Mouse (Mus musculus): ENCODE data around the gene Magi2. TPM values are rescaled to one million over a fixed set of nuclear protein-coding genes. Genes with fewer than 3 reads are reported as not detected.

Gene Magi2
- total RNA-seq, 2 experiments from 2014 or later, result 139 to 145 TPM

DNA sequence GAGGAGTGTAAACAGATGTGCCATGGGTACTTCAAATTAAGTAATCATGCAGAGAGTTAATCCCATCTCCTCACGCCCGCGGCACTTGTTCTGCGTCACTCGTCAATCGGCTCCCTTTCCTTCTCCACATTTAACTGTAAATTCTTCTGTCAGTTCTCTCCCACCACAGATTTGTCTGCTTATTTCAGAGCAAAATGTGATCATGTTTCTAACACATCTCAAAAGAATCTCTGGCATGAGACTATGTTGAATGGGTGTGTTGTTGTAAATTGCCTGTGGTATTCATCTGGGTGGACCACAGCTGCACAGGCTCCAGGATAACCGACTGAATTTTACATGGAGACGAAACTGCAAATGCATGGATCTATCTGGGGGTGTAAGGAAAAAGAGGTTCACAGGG is 1408.0 kb downstream of the Magi2 start:
- Histone ChIP-seq H3K4me3 (no peak overlapping the region), H3K27ac (peak overlapping the region; percentile 58)
- peak in 1 of 2 experiments; percentile 11 for DNase-seq (ENCODE audit: extremely low spot score in 1 of 2, low spot score in 2 of 2)
- intact Hi-C loops (cut with DNase I), result no loop called here
- TF ChIP-seq CTCF (IDR thresholded peaks at IDR 0.05), result no peak

DNA sequence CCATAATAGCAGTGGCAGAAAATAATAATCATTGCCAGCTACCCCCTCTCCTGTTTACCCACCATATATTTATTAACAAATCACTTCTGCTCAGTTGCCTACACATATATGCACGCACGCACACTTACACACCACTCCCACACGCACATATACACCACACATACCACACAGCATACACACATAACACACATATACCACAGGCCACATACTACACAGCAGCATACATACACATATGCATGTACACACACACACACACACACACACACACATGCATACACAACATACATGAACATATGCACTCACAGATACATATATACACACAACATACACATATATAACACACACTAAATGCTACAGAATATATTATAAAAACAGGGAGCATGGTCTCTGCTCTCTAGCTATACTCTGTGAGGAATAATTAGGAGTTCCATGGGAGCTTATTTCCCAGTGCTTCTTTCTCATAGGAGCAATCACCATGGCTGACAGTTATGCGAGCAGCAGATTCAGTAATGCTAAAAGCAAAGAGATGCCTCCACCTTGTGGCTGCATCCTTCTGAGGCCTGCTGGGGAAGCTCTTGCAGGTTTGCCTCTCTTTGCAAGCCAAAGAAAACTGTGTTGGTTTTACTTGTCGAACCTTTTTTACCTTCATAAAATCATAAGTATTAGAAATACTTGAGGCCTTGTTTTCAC is 1410.6 kb downstream of the Magi2 start:
- Histone ChIP-seq H3K4me3 (no peak overlapping the region), H3K27ac (no peak overlapping the region)
- intact Hi-C loops (cut with DNase I), result no loop called here
- peak; percentile 62 for TF ChIP-seq CTCF (IDR thresholded peaks at IDR 0.05)
- no peak for DNase-seq (ENCODE audit: extremely low spot score in 1 of 2, low spot score in 2 of 2)

DNA sequence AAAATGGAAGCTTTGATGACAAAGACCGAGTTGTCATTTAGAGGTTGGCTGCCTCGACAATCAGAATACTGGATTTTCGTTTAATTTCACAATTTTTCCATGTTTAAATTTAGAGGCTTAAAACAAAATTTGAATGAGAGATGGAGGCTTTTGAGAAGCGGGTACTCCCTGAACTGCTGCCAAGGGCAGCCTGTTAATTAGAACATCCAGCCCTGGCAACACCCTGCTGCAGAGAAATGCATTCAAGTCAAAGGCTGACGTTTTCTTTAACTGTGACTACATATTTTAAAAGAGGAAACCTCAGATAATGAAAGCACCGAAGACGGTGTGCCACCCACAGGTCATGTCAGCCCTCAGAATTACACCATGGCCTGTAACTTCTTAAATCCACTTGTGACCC is 1415.4 kb downstream of the Magi2 start:
- no peak for TF ChIP-seq CTCF (IDR thresholded peaks at IDR 0.05)
- no peak for DNase-seq (ENCODE audit: extremely low spot score in 1 of 2, low spot score in 2 of 2)
- intact Hi-C loops (cut with DNase I), result no loop called here
- Histone ChIP-seq H3K4me3 (no peak overlapping the region), H3K27ac (peak overlapping the region; percentile 77; the same call in 1 of the 2 replicates)

DNA sequence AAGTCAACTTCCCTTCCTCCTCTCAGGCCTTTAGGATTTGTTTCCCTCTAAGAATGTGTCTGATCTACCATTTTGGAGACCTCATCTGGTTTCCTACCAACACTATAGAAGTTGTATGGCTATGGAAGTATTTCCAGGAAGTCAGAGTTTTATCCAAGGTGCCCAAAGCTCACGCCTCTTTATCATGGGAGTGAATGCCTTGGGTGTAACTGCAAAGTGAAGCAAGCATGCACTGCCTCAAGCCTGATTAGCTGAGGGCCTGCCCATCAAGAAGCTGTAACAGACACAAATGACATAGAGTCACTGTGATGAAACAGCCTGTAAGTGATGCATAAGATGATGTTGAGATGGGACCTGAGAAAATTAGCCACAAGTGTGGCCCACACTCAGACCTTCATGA is 1416.9 kb downstream of the Magi2 start:
- TF ChIP-seq CTCF (IDR thresholded peaks at IDR 0.05), result no peak
- no peak for DNase-seq (ENCODE audit: extremely low spot score in 1 of 2, low spot score in 2 of 2)
- intact Hi-C loops (cut with DNase I), result no loop called here
- Histone ChIP-seq H3K4me3 (no peak overlapping the region), H3K27ac (no peak overlapping the region)

DNA sequence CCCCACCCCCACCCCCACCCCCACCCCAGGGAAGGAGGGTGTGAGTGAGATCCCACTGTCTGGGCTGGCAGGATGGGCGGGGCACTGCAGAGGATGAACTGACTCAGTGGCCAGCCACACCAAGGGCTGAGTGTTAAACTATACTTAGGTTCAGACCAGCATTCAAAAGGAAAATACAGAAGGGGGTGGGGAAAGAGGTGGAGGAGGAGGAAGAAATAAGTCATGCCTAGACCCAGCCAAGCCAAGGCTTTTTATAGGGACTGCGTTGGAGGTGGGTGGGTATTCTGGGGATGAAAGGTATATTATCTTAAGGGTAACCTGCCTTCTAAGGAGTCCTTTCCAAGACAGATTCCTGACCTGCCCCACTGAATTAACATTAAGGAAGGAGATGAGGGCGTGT is 1420.1 kb downstream of the Magi2 start:
- Histone ChIP-seq H3K27ac (peak overlapping the region; percentile 44; the same call in 1 of the 2 replicates), H3K4me3 (no peak overlapping the region)
- no peak for DNase-seq (ENCODE audit: extremely low spot score in 1 of 2, low spot score in 2 of 2)
- intact Hi-C loops (cut with DNase I), result no loop called here
- TF ChIP-seq CTCF (IDR thresholded peaks at IDR 0.05), result no peak

DNA sequence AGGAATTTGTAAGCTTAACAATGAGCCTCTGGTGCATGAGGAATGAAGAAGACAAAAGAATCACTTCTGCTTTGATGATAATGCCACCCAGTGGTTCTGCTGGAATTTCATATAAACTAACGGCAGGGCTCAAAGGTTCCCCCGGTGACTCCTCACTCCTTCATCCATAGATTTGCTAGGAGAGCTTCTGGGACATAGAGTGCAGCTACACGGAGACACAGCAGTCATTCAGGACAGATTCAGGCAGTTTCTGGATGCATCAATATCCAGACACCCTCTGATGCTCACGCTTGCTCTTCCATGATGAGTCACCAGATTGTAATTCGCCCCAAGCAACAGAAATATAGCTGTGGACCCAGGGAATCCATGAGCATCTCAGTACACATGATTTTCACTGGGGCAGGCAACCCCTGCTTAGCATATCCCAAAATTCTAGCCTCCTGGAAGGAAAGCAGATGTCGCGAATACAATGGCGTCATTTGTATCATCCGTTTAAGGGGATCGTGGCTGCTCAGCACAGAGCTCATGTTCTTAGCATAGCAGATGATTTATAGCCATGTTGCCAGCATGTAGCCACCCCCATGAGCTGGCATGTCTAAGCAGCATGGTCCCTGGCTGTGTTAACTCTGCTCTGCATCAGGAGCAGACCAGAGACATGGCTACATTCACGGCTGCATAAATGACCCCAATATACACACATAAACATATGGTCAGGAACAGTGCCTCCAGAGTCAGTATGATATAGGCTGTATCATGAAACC is 1426.8 kb downstream of the Magi2 start:
- Histone ChIP-seq H3K27ac (peak overlapping the region; percentile 45), H3K4me3 (no peak overlapping the region)
- DNase-seq (ENCODE audit: extremely low spot score in 1 of 2, low spot score in 2 of 2), result peak; percentile 24 to 42
- peak; percentile 50 for TF ChIP-seq CTCF (IDR thresholded peaks at IDR 0.05)
- intact Hi-C loops (cut with DNase I), result loop anchor here (5.0 to 10.0 kb wide), 2 partner anchors 44 to 1129 kb away; no protein-coding TSS in a partner anchor

DNA sequence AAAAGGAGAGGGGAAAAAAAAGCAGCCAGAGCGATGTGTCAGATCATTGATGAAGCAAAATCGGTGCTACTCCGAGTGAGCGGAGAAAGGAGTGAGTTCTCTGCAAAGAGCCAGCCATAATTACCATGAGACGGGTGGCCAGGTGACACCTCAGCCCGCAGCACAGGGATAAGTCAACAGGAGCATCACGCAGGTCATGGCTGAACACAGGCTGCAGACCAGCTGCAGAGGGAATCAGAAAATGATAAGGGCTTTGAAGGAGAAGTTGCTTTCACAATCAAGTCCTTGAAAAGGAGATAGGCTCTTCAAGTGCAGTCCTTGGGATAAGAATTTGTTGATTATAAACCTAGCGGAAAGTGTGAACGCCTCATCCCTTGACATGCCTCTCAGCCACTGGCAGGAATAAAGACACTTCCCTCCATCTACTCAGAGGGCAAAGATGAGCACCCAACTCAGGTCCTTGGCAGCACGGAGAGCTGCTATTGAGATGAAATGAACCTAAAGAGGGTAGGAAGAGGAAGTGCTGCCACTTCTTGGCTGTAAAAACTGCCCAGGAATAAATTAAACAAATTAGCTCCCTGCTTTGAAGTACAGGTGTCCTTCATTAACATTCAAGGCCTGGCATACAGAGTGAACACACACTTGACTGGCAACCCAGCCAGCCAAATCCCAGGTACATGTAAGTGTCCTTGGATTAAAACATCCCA is 1428.1 kb downstream of the Magi2 start:
- Histone ChIP-seq H3K4me3 (no peak overlapping the region), H3K27ac (peak overlapping the region; percentile 15; the same call in 1 of the 2 replicates)
- intact Hi-C loops (cut with DNase I), result loop anchor here (5.0 to 10.0 kb wide), 2 partner anchors 42 to 1130 kb away; no protein-coding TSS in a partner anchor
- no peak for TF ChIP-seq CTCF (IDR thresholded peaks at IDR 0.05)
- DNase-seq (ENCODE audit: extremely low spot score in 1 of 2, low spot score in 2 of 2), result peak in 1 of 2 experiments; percentile 9

DNA sequence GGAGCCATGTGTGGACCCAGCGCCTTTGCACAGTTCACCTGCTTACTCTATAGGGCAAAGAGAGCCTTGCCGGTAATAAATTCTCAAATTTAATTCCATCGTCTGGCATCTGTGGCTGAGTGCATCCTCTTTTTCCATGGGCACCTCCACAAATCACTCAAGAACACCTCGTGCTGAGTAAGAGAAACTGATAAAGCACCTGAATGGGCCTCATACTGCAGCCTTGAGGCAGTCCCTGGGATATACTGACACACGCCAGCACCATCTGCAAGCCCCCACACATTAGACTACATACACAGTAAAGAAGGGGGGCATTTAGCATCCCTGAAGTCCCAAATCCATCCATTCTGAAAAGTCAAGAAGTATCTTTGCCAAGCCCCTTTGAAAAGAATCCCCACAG is 1430.2 kb downstream of the Magi2 start:
- TF ChIP-seq CTCF (IDR thresholded peaks at IDR 0.05), result no peak
- intact Hi-C loops (cut with DNase I), result loop anchor here (10.0 kb wide), 1 partner anchor 1132 kb away; no protein-coding TSS in a partner anchor
- H3K27ac ChIP-seq, result no peak overlapping the region

DNA sequence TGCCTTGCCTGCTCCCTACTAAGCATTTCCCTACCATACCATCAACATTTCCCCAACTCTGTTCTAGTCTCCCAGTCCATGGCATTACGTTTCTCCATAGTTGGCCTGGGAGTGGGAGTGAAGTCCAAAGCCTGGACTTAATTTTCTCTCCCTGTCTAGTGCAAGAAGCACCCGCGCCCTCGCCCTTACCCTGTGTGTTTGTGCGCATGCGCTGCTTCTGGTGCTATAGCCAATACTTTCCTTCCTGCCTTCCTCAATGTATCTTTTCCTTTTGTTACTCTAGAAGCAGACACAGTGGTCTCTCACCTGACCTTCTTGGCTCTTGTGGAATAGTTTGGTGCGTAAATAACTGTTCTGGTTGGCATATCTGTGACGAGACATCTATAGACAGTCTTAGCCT is 1440.8 kb downstream of the Magi2 start:
- intact Hi-C loops (cut with DNase I), result no loop called here
- no peak for TF ChIP-seq CTCF (IDR thresholded peaks at IDR 0.05)
- no peak for DNase-seq (ENCODE audit: extremely low spot score in 1 of 2, low spot score in 2 of 2)
- H3K4me3 ChIP-seq, result no peak overlapping the region
- no peak overlapping the region for H3K27ac ChIP-seq

More for the DNA sequence above, 1430.2 kb downstream of the Magi2 start:
- DNase-seq (ENCODE audit: extremely low spot score in 1 of 2, low spot score in 2 of 2), result no peak
- no peak overlapping the region for H3K4me3 ChIP-seq

DNA sequence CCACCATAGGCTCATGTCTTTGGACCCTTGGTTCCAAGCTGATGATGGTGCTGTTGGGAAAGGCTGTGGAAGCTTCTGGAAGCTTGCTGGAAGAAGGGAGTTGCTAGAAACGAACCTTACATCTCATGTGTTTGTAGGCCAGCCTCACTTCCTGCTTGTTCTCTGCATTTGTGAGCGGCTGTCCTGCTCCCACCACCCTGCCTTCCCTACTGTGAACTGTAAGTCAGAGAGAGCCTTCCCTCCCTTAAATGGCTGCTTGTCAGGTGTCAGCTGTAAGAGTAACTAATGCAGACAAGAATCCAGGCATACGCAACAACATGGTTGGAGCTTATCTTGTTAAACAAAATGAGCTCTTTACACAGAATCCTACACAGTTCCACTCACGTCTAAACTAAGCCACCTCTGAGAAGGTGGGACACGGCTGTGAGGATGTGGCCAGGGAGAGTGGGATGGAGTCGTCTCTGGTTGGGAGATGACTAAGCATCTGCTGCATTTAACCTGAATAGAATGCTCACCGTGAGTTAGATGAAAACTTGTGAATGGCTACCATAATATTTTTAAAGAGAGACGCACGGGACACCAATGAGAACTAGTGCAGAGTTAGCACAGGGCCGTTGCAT is 1442.0 kb downstream of the Magi2 start:
- TF ChIP-seq CTCF (IDR thresholded peaks at IDR 0.05), result no peak
- no peak overlapping the region for H3K4me3 ChIP-seq
- peak overlapping the region; percentile 72 for H3K27ac ChIP-seq
- intact Hi-C loops (cut with DNase I), result no loop called here
- DNase-seq (ENCODE audit: extremely low spot score in 1 of 2, low spot score in 2 of 2), result no peak

DNA sequence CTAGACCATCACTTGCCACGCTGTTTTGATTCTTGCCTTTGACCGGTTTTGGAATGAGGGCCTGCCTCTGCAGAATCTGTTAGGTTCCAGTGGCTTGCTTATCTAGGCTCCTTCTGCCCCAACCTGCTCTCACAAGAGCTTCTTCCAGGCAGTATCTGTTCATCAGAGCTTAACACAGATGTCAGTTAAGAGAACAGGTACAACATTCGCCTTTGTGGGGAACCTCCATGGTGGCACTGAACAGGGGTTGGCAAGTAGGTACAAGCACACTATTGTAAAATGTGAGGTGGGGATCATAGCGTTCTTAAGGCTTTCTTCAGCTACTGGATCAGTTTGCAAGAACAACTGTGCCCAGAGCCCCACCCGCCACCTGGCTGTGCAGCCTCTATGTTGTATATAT is 1442.6 kb downstream of the Magi2 start:
- intact Hi-C loops (cut with DNase I), result no loop called here
- no peak for DNase-seq (ENCODE audit: extremely low spot score in 1 of 2, low spot score in 2 of 2)
- Histone ChIP-seq H3K4me3 (no peak overlapping the region), H3K27ac (peak overlapping the region; percentile 72; the same call in 1 of the 2 replicates)
- no peak for TF ChIP-seq CTCF (IDR thresholded peaks at IDR 0.05)

All from left cerebral cortex, adult 2 months (tissue).